Mouse (Mus musculus) thymus, postnatal 0 days (tissue): ENCODE results near the gene Opa3. TPM values are rescaled to one million over a fixed set of nuclear protein-coding genes. Genes with fewer than 3 reads are reported as not detected.

Experiments used
- DNase-seq: peaks from one replicate; pipeline ENCODE4 v3.0.0-alpha.2; 2015; ENCODE audit warnings: low spot score
- microRNA counts: library from miRNA; unstranded; fragments of <30 nt; microRNA quantifications from one replicate; lab custom pipeline; 2015
- microRNA-seq: library from miRNA; unstranded; fragments of <30 nt; microRNA quantifications from one replicate; pipeline ENCODE4, GENCODE M21; 2016; ENCODE audit warnings: borderline number of aligned reads
- polyA plus RNA-seq: library from polyadenylated mRNA; unstranded; fragments of >200 nt; fragmentation: Nextera tagmentation; extraction: Ambion mirVana; gene quantifications from 2 replicates; pipeline ENCODE4 v1.2.1, GENCODE M21; 2015

The Opa3 gene
- polyA plus RNA-seq, 1 experiment from 2014 or later: 25.4 TPM

DNA sequence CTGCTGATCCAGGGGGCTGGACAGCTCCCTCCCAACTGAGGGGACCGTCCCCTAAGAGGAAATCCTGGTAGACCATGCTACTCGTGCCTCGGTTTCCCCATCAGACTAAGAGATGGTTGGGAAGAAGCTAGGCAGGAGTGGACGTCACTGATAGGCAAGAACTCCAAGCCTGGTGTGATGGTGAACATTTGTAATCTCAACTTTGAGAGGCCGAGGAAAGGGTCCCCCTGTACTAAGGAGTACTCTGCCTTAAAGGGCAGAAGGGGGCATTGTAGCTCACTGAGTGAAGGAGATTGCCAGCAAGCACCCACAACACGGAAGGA is 77.2 kb downstream of the Opa3 start:
- DNase-seq: no peak

MicroRNA genes within 50 kb of the gene (microRNA counts, 519-probe panel; counts per million panel counts)
- microRNA mmu-miR-330 (lab: Ali Mortazavi, UCI): 473 counts per million, percentile 71 among the panel's probes with 10 or more counts

Small RNAs within 50 kb of the gene (microRNA-seq; reads per million reads assigned to microRNA genes)
- gene Mir330: 216 reads per million, percentile 54 among the genes with 10 or more reads in this experiment

Other genes starting within 250 kb of the Opa3 start
- not detected in 2 replicates for gene Nanos2, start 240.9 kb upstream of the Opa3 start, polyA plus RNA-seq
- 5.5 and 5.9 TPM in 2 replicates for gene Mypop, start 237.1 kb upstream of the Opa3 start, polyA plus RNA-seq
- gene Irf2bp1, start 224.3 kb upstream of the Opa3 start, polyA plus RNA-seq: 18.3 and 20.7 TPM in 2 replicates
- gene Foxa3, start 204.8 kb upstream of the Opa3 start, polyA plus RNA-seq: 0.23 and 0.47 TPM in 2 replicates
- 18.5 and 19.6 TPM in 2 replicates for gene Sympk, start 204.0 kb upstream of the Opa3 start, polyA plus RNA-seq
- not detected in 2 replicates for gene Rsph6a, start 173.6 kb upstream of the Opa3 start, polyA plus RNA-seq
- gene Dmwd, start 152.1 kb upstream of the Opa3 start, polyA plus RNA-seq: 4.3 and 5.0 TPM in 2 replicates
- 2.8 and 3.7 TPM in 2 replicates for gene Dmpk, start 144.5 kb upstream of the Opa3 start, polyA plus RNA-seq
- gene Six5, start 133.7 kb upstream of the Opa3 start, polyA plus RNA-seq: 1.2 and 1.5 TPM in 2 replicates
- gene Gm4969, start 110.0 kb upstream of the Opa3 start, polyA plus RNA-seq: 0.70 and 0.72 TPM in 2 replicates
- gene Fbxo46, start 108.5 kb upstream of the Opa3 start, polyA plus RNA-seq: 16.4 and 16.6 TPM in 2 replicates
- gene Qpctl, start 79.0 kb upstream of the Opa3 start, polyA plus RNA-seq: 10.1 and 11.5 TPM in 2 replicates
- gene Snrpd2, start 78.6 kb upstream of the Opa3 start, polyA plus RNA-seq: 154 and 164 TPM in 2 replicates
- gene Gipr, start 62.2 kb upstream of the Opa3 start, polyA plus RNA-seq: 0.10 and 0.25 TPM in 2 replicates
- gene Eml2, start 51.9 kb upstream of the Opa3 start, polyA plus RNA-seq: 5.7 and 6.1 TPM in 2 replicates
- gene Gpr4, start 15.8 kb upstream of the Opa3 start, polyA plus RNA-seq: 0.69 and 0.80 TPM in 2 replicates
- gene Vasp, start 43.5 kb downstream of the Opa3 start, polyA plus RNA-seq: 74.3 and 75.3 TPM in 2 replicates
- 0.27 and 0.30 TPM in 2 replicates for gene Ppm1n, start 51.7 kb downstream of the Opa3 start, polyA plus RNA-seq
- gene Rtn2, start 54.3 kb downstream of the Opa3 start, polyA plus RNA-seq: 1.6 and 2.2 TPM in 2 replicates
- gene Fosb, start 81.7 kb downstream of the Opa3 start, polyA plus RNA-seq: 0.19 and 0.21 TPM in 2 replicates
- gene Ercc1, start 116.4 kb downstream of the Opa3 start, polyA plus RNA-seq: 59.6 and 67.1 TPM in 2 replicates
- gene Cd3eap, start 131.1 kb downstream of the Opa3 start, polyA plus RNA-seq: 15.8 and 18.7 TPM in 2 replicates
- gene Ppp1r13l, start 131.4 kb downstream of the Opa3 start, polyA plus RNA-seq: 2.2 and 2.4 TPM in 2 replicates
- 14.3 and 15.1 TPM in 2 replicates for gene Ercc2, start 153.7 kb downstream of the Opa3 start, polyA plus RNA-seq
- 35.3 and 38.4 TPM in 2 replicates for gene Klc3, start 175.8 kb downstream of the Opa3 start, polyA plus RNA-seq
- 3.6 and 7.0 TPM in 2 replicates for gene Ckm, start 176.4 kb downstream of the Opa3 start, polyA plus RNA-seq
- 6.7 and 9.0 TPM in 2 replicates for gene Mark4, start 230.5 kb downstream of the Opa3 start, polyA plus RNA-seq
- gene Exoc3l2, start 235.0 kb downstream of the Opa3 start, polyA plus RNA-seq: 0.74 and 0.78 TPM in 2 replicates